Mouse (Mus musculus): ENCODE results near the gene Srpr. TPM values are rescaled to one million over a fixed set of nuclear protein-coding genes. Genes with fewer than 3 reads are reported as not detected.

Gene Srpr
- 76.2 and 82.3 TPM in 2 replicates for total RNA-seq (2017)

DNA sequence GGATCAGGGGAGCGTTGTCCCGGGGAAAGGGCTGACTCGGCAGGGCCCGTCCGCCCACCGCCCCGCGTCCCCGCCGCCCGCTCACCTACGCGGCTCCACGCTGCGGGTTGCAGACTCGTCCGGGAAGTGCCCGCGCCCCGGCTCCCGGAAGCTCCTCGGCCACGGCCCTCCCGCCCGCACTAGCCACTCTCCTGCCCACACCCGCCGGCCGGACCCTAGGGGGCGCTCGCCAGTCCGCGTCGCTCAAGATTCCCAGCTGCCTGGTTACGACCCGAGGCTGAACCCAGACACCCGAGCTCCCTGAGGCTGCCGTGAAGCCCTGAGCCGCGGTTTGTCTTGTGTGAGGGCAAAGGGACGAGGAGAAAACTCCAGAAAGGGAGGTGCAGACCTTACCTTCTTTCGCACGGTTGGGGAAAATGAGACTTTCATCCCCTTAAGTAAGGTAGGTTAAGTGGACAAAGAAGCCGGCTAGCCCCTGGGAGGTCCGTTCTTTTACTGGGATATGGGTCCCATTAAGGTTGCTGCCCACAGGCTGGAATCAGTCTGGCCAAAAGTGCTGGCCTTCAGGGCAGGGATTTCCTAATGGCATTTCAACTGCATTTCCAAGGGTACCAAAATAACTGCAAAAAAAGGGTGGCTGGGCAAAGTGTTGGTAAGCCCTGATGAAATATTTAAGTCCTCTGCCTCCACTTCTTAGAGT lies at the start of gene Srpr, which contains the start of gene Tirap:
TSS of gene Srpr (plus strand) at position 404 of the 700 bp plus-strand sequence.
TSS of gene Tirap (minus strand) at position 520 of the 700 bp plus-strand sequence.
- ATAC-seq (replicated peaks in 1 of 2; ENCODE audit: insufficient read depth in 1 of 2, low FRiP score in 2 of 2, low TSS enrichment in 1 of 2, low read depth in 1 of 2, poor library complexity in 2 of 2, severe bottlenecking in 2 of 2): peak; percentile 97 to 98

DNA sequence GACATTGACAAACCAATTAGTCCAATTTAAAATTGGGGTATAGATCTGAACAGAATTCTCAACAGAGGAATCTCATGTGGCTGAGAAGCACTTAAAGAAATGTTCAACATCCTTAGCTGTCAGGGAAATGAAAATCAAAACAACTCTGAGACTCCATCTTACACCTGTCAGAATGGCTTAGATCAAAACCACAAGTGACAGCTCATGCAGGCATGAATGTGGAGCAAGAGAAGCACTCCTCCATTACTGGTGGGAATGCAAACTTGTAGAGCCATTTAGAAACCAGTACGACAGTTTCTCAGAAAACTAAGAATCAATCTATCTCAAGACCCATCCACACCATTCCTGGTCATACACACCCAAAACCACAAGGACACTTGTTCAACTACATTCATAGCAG lies 47.1 kb upstream of the Srpr start:
- no peak for ATAC-seq (replicated peaks in 1 of 2; ENCODE audit: insufficient read depth in 1 of 2, low FRiP score in 2 of 2, low TSS enrichment in 1 of 2, low read depth in 1 of 2, poor library complexity in 2 of 2, severe bottlenecking in 2 of 2)

DNA sequence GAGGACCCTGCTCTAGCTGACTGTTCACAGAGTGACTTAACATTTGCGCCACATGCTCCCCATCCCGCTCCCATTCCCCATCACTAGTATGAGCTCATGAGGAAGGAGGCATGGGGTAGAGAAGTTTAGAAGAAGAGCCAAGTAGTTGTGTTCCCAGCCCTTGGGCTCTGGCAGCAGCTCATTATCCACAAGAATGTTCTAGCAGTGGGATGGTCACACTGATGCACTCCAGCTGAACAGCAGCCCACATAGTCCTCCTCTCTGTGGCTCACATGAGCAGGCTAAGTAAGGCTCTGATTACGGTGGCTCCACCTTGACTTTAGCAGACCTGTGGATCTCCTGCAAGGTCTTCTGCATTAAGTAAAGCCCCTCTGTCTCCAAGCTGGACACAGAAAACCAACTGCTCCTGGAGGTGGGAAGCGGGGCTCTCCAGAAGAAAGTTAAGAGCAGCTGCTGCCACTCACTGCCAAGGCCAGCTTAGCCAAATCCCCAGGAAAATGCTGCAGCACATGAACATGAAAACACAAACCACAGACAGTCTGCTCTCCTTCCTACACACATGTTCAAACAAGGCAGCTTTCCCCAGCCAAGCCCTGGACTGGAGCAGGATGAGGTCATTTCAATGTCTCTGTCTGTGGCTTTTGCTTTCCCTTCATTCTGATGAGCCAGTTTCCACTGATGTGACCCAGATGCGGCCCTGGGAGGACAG lies 43.8 kb upstream of the Srpr start:
- ATAC-seq (replicated peaks in 1 of 2; ENCODE audit: insufficient read depth in 1 of 2, low FRiP score in 2 of 2, low TSS enrichment in 1 of 2, low read depth in 1 of 2, poor library complexity in 2 of 2, severe bottlenecking in 2 of 2): no peak

DNA sequence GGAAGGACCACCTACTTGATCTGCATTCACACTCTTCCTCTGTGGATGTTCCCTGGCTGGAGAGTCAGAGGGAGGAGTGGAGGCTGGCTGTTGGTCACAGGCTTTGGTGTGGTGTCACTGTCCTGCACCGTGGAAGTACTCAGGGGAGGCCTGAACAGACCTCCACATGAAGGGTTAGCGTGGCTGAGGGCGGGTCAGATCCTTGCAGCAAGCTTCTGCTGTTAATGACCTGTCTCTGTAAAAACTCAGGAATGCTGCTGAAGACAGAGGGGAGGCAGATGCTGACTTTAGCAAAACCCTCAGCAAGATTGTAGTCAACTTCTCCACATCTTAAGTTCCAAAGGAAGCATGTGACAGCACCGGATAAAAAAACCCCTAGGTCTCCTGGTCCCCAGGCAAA lies 43.1 kb upstream of the Srpr start:
- ATAC-seq (replicated peaks in 1 of 2; ENCODE audit: insufficient read depth in 1 of 2, low FRiP score in 2 of 2, low TSS enrichment in 1 of 2, low read depth in 1 of 2, poor library complexity in 2 of 2, severe bottlenecking in 2 of 2): no peak

DNA sequence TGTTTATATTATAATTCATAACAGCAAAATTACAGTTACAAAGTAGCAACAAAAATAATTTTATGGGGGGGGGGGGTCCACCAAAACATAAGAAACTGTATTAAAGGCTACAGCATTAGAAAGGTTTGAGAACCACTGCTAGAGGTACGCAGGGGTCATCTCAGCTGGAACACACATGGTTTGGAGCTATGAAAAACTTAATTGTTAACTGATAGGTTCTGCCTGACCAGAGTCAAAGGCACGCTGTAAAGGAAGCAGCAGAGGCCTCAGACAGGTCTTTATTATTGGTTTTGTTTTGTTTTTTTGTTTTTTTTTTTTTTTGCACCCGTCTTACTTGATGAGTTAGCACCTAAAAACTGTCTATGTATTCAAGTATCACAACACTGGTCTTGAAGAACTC lies 41.5 kb upstream of the Srpr start:
- no peak for ATAC-seq (replicated peaks in 1 of 2; ENCODE audit: insufficient read depth in 1 of 2, low FRiP score in 2 of 2, low TSS enrichment in 1 of 2, low read depth in 1 of 2, poor library complexity in 2 of 2, severe bottlenecking in 2 of 2)

DNA sequence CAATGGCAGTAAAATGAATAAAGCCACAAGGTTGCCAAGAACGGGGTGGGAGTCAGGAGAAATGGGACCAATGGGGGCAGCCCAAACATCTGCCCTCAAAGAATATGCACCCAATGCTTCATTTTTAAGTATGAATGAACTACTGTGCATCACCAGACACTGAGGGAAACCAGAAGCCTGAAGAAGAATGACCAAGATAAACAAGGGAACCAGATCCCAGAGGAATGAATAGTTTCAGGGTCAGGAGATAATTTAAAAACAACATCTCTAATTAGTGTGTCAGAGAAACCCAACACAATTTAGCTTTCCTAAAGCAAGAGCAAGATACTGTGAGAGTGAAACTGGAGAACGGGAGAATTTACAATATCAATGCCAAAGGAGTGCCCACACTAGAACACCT lies 39.3 kb upstream of the Srpr start:
- ATAC-seq (replicated peaks in 1 of 2; ENCODE audit: insufficient read depth in 1 of 2, low FRiP score in 2 of 2, low TSS enrichment in 1 of 2, low read depth in 1 of 2, poor library complexity in 2 of 2, severe bottlenecking in 2 of 2): no peak

DNA sequence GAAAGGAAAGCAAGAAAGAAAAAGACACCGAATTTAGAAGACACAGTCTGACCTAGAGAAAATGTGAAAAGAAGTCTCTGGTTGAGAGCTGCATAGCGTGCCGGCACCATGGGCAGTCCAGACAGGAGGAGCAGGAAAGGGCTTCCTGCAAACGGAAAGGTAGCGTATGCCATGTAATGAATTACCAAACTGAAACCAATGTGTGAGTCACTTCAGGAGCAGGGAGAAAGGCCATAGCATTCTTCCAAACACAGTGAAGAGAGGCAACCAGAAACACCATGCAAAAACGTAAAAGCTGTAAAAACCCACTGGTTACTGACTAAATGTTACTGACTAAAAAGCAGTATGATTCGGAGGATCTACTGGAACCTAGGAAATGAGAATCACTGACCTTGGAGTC lies 38.3 kb upstream of the Srpr start:
- no peak for ATAC-seq (replicated peaks in 1 of 2; ENCODE audit: insufficient read depth in 1 of 2, low FRiP score in 2 of 2, low TSS enrichment in 1 of 2, low read depth in 1 of 2, poor library complexity in 2 of 2, severe bottlenecking in 2 of 2)

DNA sequence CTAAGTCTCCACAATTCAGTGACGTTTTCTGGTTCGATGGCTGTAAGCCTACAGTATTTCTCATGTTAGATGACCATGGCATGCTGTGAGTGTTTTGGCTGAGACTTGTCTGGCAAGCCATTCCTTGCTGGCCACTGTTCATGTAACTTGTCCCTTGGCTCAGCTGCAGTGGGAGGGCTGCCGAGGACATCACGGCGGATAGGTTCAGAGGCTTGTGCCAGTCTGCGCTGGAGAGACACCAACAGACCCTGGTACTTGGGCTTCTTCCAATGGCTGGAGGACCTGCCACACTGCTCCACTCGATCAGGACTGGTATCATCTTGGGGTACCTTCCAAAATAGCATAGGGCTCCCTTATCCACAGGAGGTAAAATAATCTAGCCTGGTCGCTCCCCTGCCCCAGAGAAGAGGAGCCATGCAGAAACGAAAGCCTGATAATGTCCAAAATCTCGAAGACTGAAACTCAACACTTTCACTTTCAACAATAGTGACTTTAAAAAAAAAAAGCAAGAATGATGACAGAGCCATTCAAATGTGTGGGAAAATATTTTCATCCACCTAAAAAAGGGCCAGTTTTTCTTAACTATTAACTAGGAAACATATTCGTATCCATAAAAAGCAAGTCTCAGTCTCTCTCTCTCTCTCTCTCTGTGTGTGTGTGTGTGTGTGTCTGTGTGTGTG lies 36.8 kb upstream of the Srpr start:
- ATAC-seq (replicated peaks in 1 of 2; ENCODE audit: insufficient read depth in 1 of 2, low FRiP score in 2 of 2, low TSS enrichment in 1 of 2, low read depth in 1 of 2, poor library complexity in 2 of 2, severe bottlenecking in 2 of 2): no peak; a peak in 1 of 4 replicates

DNA sequence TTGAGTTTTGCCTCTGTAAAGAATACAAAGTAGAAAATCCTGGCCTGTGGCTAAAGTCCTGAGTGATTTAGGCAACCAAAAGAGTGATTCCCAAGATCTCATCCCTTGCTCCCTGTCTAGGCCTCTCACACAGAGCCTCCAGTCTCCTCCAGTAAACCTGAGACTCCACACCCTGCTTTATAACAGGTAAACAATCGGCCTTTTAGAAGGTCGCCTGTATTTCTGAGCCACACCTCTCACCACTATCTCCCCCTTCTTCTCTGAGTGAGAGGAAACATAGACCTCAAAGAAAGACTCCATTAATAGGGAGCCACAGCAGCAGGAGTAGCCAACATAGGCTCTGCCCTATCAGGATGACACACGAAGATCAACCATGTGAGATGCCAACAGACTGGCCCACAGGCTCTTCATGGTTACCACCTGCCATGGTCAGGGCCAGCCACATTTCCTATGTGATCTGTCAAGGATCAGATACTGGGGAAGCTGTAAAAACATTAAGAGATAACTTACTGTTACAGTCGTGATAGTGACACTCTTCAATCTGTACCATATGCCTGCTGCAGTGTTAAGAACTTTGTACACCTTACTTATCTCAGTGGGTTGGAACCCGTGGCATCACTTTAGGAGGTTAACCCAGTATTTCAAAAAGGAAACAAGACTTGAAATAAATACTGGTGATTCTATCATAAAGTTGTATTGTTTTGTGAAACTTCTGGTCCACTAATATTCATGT lies 35.7 kb upstream of the Srpr start:
- no peak for ATAC-seq (replicated peaks in 1 of 2; ENCODE audit: insufficient read depth in 1 of 2, low FRiP score in 2 of 2, low TSS enrichment in 1 of 2, low read depth in 1 of 2, poor library complexity in 2 of 2, severe bottlenecking in 2 of 2)

DNA sequence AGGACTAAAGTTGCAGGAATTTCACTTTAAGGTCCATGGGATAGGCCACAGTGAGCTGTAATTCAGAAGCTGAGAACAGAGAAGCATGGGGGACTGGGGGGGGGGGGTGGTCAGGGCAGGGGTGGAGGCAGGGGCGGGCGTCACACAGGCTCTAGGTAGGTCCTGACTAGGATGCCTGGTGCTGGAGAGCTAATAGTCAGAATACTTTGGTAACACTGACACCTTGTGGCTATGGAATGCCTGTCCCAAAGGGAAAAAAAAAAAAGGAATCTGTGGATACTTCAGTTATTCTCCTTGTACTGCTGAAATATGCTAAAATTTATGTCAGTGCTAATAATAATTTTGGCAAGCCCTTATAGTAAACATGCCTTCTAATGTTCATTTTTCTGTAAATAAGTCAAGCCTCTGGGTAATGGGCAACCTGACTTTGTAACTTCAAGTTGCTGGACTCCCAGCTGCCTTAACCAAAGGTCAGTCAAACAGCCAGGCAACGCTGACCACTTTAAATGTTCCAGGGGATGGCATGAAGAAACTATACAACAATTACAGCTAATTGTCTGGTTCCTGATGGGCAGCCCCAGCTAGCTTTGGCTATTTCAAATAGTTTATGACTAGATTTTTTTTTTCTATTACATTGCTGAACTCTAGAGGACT lies 33.7 kb upstream of the Srpr start:
- ATAC-seq (replicated peaks in 1 of 2; ENCODE audit: insufficient read depth in 1 of 2, low FRiP score in 2 of 2, low TSS enrichment in 1 of 2, low read depth in 1 of 2, poor library complexity in 2 of 2, severe bottlenecking in 2 of 2): peak; percentile 43 to 71; a peak in 2 of 4 replicates

DNA sequence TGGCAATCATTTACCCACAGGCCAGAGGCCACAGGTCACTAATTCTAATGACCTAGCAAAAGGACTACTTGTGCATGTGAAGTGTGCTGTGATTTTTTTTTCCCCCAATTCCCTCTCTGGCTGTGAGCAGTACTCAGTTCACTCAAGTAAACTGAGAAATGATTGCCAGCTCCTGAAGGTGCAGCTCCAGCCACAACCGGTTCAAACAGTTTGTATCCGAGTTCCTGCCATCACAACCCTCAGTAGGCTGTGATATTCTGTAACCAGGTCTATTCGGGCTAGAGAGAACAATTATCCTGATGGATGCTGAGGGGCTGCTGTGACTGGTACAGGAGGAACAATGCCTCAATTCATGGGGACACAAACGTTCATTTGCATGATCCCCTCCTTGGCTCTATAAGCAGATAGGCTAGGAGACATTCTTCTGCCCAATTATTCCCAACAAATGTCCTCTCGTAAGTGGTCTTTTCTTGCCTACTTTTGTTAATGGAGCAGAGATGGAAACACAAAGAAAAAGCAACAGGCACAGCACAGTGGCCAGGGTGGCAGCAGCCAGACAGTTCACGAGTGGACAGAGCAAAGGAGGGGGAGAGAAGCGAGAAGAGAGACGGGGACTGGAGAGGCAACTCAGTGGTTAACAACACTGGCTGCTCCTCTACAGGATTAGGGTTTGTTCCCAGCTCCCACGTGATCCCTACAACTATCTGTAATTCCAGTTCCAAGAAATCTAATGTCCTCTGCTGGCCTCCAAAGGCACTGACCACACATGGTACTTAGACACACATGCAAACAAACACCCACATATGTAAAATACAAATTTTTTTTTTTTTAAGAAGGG lies 33.0 kb upstream of the Srpr start:
- no peak for ATAC-seq (replicated peaks in 1 of 2; ENCODE audit: insufficient read depth in 1 of 2, low FRiP score in 2 of 2, low TSS enrichment in 1 of 2, low read depth in 1 of 2, poor library complexity in 2 of 2, severe bottlenecking in 2 of 2)

DNA sequence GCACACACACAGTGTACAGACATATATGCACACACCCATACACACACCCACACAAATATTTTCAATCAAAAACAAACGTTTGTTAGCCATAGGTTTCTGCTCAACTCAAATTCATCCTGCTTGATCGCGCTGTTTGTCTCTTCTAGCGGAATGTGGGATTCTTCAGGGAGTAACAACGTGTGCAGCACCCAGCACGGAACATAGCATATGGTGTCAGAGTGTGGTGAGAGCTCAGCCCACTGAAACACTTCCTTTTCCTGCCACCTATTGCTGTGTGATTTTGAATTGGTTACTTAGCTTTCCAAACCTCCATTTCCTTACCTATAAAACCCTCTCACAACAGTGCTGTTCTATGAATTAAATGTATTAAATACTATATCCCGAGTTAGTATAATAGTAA lies 29.9 kb upstream of the Srpr start:
- ATAC-seq (replicated peaks in 1 of 2; ENCODE audit: insufficient read depth in 1 of 2, low FRiP score in 2 of 2, low TSS enrichment in 1 of 2, low read depth in 1 of 2, poor library complexity in 2 of 2, severe bottlenecking in 2 of 2): no peak

DNA sequence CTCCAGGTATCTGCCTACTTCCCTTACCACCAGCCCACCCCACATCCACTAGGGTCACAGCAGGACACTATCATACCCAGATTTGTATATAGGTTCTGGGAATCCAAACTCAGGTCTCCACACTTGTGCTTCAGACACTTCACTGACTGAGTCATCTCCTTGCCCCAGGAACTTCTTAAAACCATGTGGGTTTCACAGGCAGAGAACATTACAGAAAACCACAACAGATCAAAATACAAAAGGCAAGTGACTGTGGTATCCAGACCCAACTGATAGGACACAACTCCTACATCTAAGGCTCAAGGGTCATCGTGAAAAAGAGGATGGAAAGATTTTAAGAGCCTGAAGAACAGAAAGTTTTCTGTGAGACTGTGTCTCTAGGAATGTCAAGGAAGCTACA lies 26.6 kb upstream of the Srpr start:
- no peak for ATAC-seq (replicated peaks in 1 of 2; ENCODE audit: insufficient read depth in 1 of 2, low FRiP score in 2 of 2, low TSS enrichment in 1 of 2, low read depth in 1 of 2, poor library complexity in 2 of 2, severe bottlenecking in 2 of 2)

DNA sequence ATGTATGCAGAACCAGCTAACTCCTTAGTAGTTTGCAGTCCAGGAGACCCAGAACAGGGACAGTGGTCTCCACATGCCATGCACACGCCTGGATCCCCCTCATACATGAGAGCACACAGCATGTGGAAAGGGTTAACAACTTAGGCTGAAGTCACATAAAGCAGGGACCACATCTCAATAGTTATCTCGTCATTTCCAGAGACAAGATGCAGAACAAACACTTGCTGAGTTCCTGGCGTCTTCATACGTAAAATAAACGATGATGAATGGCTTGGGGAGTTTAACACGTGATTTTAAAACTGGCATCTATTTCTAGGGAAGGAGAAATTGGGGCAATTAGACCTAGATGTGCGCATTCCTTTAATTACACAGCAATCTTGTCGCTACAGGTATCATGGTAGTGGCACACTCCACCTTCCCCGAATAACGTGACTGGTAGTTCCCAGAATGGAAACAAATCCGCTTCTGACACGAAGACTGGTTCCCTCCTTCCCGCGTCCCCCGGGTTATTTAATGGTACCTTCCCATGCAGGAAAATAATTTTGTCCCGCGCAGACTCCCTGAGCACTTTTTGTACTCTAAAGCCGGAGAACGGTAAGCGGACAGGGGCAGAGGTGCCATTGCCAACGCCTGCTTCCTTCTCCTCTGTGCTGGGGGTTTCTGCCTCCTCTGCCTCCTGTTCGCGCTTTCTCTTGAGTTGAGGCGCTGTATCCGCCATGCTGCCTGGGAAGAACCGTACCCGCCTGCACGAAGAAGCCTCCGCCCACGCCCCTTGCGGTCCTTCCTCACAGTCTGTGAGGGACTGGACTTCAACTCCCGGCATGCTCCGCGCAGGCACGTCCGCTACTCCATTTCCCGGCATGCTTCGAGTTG lies 24.5 kb upstream of the Srpr start, which contains the start of gene Dcps:
TSS of gene Dcps (minus strand) at position 811 of the 873 bp plus-strand sequence.
- ATAC-seq (replicated peaks in 1 of 2; ENCODE audit: insufficient read depth in 1 of 2, low FRiP score in 2 of 2, low TSS enrichment in 1 of 2, low read depth in 1 of 2, poor library complexity in 2 of 2, severe bottlenecking in 2 of 2): peak; percentile 98

DNA sequence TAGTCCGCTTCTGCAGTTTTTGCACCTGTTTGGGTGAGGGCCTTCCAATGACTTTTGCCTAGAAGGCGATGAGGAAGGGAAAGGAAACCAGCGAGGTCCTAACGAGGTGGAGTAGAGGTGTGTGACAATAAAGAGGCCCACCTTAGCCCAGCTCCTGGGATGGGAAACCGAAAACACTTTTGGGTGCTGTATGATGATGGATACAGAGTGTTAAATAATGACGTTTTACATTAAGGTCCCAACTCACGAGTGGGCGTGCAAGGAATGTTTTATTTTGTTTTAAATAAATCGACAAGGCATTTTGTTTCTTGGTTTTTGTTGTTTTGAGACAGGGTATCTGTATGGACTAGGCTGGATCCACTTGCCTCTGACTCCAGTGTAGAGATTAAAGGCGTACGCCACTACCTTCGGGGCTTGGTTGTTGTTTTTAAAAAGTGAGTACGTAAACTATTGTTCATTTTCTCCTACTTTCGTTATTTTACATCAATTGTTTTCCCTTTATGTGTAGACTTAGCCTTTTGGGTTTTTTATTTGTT lies 23.8 kb upstream of the Srpr start:
- ATAC-seq (replicated peaks in 1 of 2; ENCODE audit: insufficient read depth in 1 of 2, low FRiP score in 2 of 2, low TSS enrichment in 1 of 2, low read depth in 1 of 2, poor library complexity in 2 of 2, severe bottlenecking in 2 of 2): no peak; a peak in 1 of 4 replicates
